Mouse (Mus musculus): Measurements from ENCODE around the gene Scgb2b20.
"Not testable (repeated sequence)": the region's sequence is repeated elsewhere in the genome, so short reads cannot be mapped to it uniquely, and the experiment has no call there.

DNA sequence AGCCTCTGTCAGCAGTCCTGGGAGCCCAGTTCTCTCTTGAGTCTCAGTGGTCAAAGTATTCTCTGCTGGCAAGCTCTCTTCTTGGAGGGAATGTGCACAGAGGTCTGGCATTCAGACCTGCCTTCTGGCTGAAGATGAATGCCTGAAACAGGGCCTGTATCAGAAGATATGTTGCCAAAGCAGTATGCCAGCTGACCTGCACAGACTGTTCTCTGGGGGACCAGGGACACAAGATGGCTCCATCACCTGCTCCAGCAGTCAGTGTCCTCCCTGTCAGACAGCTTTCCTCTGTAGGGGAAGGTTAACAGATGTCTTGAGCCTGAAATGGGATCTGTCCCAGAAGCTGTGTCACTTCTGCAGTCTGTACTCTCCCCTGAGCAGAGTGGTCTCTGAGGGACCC is 33.6 kb upstream of the Scgb2b20 start:
- not testable (repeated sequence) for TF ChIP-seq POLR2A (IDR thresholded peaks at IDR 0.05; ENCODE audit: control insufficient read depth, extremely low read depth, insufficient read depth, low read length, poor library complexity); CTCF (IDR thresholded peaks at IDR 0.05; ENCODE audit: borderline replicate concordance, control insufficient read depth, extremely low read depth, insufficient read depth, low read length, poor library complexity)

Data from thymus, adult 2 months (tissue).